Mouse (Mus musculus) kidney, adult 18-20 months (tissue): Measurements from ENCODE around the gene Myoz1.
"Not testable (repeated sequence)": the region's sequence is repeated elsewhere in the genome, so short reads cannot be mapped to it uniquely, and the experiment has no call there.

Experiments used
- DNase-seq: peaks from one replicate; pipeline ENCODE4 v3.0.0; 2021

Myoz1 gene

GRCm38 (mm10) chr14:20656361-20656760 lies at the start of gene Myoz1:
Gene Myoz1, minus strand, starts transcription at chr14:20656540.
- DNase-seq = no peak

GRCm38 (mm10) chr14:20703461-20703860 lies 47.1 kb upstream of the Myoz1 start:
- DNase-seq = not testable (repeated sequence)

- peak; percentile 95 for DNase-seq
These were observed 46.5 kb upstream of the Myoz1 start, which contains the start of gene Chchd1 for GRCm38 (mm10) chr14:20702741-20703381. Gene Chchd1, plus strand, starts transcription at chr14:20703006.

- DNase-seq = no peak
These were observed 45.9 kb upstream of the Myoz1 start for GRCm38 (mm10) chr14:20702096-20702740.

- no peak for DNase-seq
These were observed 45.2 kb upstream of the Myoz1 start for GRCm38 (mm10) chr14:20701554-20701953.

- no peak for DNase-seq
These were observed 44.0 kb upstream of the Myoz1 start for GRCm38 (mm10) chr14:20700362-20700761.

GRCm38 (mm10) chr14:20698515-20698914 lies 42.2 kb upstream of the Myoz1 start:
- no peak for DNase-seq

GRCm38 (mm10) chr14:20696986-20697385 lies 40.6 kb upstream of the Myoz1 start:
- peak; percentile 38 for DNase-seq

- peak; percentile 28 for DNase-seq
These were observed 39.6 kb upstream of the Myoz1 start for GRCm38 (mm10) chr14:20695761-20696520.

GRCm38 (mm10) chr14:20694884-20695760 lies 38.8 kb upstream of the Myoz1 start, which contains the start of gene Fut11:
Gene Fut11, plus strand, starts transcription at chr14:20694968.
- peak; percentile 76 for DNase-seq

- no peak for DNase-seq
These were observed 38.0 kb upstream of the Myoz1 start for GRCm38 (mm10) chr14:20694185-20694883.

GRCm38 (mm10) chr14:20693589-20694101 lies 37.3 kb upstream of the Myoz1 start:
- DNase-seq = no peak

- no peak for DNase-seq
These were observed 35.4 kb upstream of the Myoz1 start for GRCm38 (mm10) chr14:20691772-20692171.

GRCm38 (mm10) chr14:20689009-20689408 lies 32.7 kb upstream of the Myoz1 start:
- DNase-seq = no peak

GRCm38 (mm10) chr14:20686576-20686975 lies 30.2 kb upstream of the Myoz1 start:
- no peak for DNase-seq

GRCm38 (mm10) chr14:20682498-20682897 lies 26.2 kb upstream of the Myoz1 start:
- DNase-seq = peak; percentile 54

- no peak for DNase-seq
These were observed 25.4 kb upstream of the Myoz1 start for GRCm38 (mm10) chr14:20681742-20682141.

GRCm38 (mm10) chr14:20677906-20678305 lies 21.6 kb upstream of the Myoz1 start:
- no peak for DNase-seq

GRCm38 (mm10) chr14:20674064-20674833 lies 17.9 kb upstream of the Myoz1 start, which contains the start of gene Sec24c:
Gene Sec24c, plus strand, starts transcription at chr14:20674308.
- DNase-seq = peak; percentile 95

GRCm38 (mm10) chr14:20673735-20674063 lies 17.4 kb upstream of the Myoz1 start:
- peak; percentile 69 for DNase-seq

- DNase-seq = peak; percentile 54
These were observed 16.6 kb upstream of the Myoz1 start for GRCm38 (mm10) chr14:20672990-20673389.
